Mouse (Mus musculus): ENCODE results near the gene Bmp7.

Bmp7 gene

DNA sequence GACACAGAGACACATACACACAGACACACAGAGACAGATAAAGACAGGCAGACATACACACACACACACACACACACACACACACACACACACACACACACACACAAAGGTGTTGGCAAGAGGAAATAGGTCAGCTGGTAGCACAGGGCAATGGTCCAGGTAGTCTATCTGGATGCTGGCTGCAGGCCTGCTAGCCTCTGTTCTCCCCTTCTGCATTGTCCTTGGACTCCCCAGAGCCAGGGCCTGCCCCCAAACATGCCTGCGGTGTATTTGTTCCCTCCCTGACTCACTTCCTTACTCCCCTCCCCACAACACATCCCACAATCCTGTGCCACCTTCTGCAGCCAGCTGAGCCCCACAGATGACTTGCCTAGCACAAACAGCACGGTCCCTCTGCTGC, 86.0 kb downstream of the Bmp7 start:
- no peak for DNase-seq (ENCODE audit: low read depth, low spot score)

- DNase-seq (ENCODE audit: low read depth, low spot score): no peak
Observed at GRCm38 (mm10) chr2:172851773-172852172, 88.3 kb downstream of the Bmp7 start.

- peak; percentile 46 for DNase-seq (ENCODE audit: low read depth, low spot score)
Observed at GRCm38 (mm10) chr2:172848193-172848592, 91.9 kb downstream of the Bmp7 start.

GRCm38 (mm10) chr2:172846311-172846575, 93.9 kb downstream of the Bmp7 start:
- no peak for DNase-seq (ENCODE audit: low read depth, low spot score)

GRCm38 (mm10) chr2:172845536-172846310, 94.4 kb downstream of the Bmp7 start:
- DNase-seq (ENCODE audit: low read depth, low spot score): no peak

DNA sequence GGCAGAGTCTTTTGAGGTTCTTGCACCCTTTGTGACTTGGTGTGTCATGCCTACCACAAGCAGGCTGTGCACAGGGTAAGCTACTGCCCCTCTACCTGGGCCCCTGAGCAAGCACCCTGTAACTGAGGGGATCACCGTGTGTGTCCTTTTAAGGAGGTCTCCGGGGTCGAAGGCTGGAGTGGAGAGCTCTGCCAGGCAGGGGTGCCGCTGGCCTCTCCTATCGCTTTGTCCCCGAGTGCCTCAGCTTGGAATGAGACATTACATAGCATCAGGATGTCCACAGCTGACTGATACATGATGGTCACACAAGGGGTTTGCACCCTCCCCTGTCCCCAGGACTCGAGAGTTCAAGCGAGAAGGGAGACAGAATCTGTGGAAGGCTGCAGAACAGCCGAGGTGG, 96.2 kb downstream of the Bmp7 start:
- DNase-seq (ENCODE audit: low read depth, low spot score): no peak

DNA sequence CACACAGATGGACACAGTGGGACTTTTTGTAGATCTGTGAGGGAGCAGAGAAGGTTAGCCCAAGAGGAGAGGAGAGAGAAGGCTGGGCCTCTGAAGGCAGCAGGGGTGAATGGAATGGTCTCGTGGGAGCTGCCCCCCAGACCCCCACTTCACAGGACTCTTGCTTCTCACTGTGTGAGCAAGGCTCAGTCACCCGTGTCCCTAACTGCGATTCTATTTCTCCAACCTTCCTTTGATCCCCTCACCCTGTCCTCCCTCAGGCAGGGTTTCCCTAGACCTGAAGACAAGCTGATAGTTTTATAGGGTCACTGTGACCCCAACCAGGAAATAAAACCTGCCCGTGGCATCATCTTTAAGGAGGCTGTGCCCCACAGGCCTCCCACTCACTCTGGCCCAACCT, 97.8 kb downstream of the Bmp7 start:
- DNase-seq (ENCODE audit: low read depth, low spot score): no peak

DNA sequence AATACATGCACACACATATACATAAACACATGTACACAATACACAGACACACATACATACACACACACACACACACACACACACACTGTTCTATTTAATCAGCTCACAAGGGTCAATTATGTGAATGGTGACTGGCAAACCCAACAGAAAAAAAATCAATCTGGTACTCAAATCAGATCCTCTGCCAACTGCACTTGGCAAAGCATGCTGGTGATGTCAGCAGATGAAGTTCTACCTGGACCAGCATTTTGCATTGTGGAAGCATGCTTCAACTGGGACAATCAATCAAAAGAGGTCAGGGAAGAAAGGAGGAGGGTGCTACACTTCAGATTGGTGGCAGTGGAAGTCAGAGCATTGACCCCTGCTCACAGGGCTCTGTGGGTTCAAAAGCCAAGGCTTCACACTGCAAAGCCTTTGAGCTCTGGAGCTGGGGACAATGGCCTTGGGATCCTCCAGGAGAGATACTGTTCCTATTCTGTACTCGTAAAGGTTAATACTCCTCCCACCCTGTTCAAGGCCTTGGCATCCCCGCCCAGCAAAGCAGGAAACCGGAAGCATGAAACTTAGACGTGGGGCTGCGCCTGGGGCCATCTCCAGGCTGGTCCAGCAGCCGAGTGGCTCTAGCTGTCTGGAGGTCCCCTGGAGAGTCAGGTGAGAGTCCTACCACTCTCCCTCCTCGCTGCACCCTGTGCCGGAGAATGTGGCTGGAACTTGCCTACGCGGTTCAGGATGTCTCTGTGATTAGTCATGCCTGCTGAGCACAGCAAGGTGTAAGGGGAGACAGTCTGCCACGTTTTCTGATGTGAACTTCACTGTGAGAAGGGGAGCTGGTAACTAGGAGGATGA, 99.0 kb downstream of the Bmp7 start:
- no peak for DNase-seq (ENCODE audit: low read depth, low spot score)

GRCm38 (mm10) chr2:172839317-172839980, 100.7 kb downstream of the Bmp7 start:
- no peak for DNase-seq (ENCODE audit: low read depth, low spot score)

DNA sequence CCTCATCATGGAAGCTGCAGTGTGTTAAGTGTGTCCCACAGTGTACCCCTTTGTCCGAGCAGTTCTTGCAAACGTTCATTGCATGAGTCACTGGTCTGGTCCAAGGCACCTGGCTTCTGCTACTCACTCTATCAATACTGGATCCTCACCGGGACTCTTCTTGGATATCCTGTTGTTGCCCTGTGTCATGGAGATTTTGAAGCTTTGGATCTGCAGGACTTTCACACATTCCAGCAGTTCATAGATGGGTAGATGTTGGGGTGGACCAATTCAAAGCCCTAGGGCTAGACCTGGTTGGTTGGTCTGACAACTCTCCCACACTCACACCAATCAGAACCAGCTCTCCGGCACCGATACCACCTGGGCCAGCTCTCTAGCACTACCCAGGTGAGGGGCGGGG, 103.6 kb downstream of the Bmp7 start:
- DNase-seq (ENCODE audit: low read depth, low spot score): peak; percentile 67

DNA sequence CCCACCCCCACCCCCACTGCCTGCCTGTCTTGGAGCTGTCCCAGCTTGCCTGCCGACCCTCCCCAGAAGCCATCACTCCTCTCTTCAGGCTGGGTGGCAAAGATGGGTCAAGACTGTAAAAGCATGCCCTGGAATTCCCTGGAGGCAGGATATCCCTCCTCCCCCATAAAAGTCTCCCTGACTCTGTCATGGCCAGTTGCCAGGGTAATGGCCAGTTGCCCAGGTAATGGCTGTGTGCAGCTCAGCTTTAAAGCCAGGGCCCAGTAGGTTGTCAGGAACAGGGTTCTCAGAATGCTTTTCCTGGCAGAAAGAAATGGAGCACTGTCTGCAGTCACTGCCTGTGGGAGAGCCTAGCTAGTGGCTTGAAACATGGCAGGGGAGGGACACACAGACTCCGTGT, 106.9 kb downstream of the Bmp7 start:
- DNase-seq (ENCODE audit: low read depth, low spot score): no peak

GRCm38 (mm10) chr2:172831762-172832161, 108.4 kb downstream of the Bmp7 start:
- peak; percentile 81 for DNase-seq (ENCODE audit: low read depth, low spot score)

- peak; percentile 80 for DNase-seq (ENCODE audit: low read depth, low spot score)
Observed at GRCm38 (mm10) chr2:172831133-172831532, 109.0 kb downstream of the Bmp7 start.

DNA sequence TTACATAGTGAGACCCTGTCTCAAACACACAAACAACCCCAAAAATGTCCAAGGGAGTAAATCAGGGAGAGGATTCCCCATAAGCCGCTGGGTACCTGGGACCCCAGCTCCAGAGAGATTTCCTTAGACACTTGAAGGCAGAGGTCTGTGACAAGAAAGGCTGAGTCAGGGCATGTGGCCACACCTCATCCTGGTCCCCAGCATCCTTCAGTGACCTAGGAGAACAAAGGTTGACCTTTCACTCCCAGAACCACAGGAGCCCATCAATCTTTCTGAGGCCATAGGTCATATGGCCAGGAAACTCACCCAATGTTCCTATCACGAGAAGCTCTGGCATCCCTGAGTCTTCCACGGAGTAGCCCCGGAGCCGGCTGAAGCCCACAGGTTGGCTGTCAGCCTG, 111.9 kb downstream of the Bmp7 start:
- DNase-seq (ENCODE audit: low read depth, low spot score): peak; percentile 70

DNA sequence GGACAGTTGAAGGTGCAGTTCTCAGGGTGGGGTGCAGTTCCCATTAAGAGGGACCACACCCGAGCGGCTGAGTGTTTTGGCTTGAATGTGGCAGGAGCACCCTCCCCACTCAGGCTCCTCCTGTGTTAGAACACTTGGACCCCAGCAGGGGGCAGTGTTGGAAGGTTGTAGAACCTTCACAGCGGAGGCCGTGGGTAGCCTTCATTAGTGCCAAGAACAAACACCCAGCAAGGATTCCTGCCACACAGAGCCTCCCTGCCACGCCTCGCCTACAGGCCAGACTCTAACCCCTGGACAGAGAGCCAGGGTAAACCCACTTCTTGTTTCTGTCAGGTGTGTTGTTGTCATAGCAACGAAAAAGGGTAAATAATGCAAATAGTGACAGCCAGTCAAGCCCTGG, 112.6 kb downstream of the Bmp7 start:
- DNase-seq (ENCODE audit: low read depth, low spot score): peak; percentile 87

DNA sequence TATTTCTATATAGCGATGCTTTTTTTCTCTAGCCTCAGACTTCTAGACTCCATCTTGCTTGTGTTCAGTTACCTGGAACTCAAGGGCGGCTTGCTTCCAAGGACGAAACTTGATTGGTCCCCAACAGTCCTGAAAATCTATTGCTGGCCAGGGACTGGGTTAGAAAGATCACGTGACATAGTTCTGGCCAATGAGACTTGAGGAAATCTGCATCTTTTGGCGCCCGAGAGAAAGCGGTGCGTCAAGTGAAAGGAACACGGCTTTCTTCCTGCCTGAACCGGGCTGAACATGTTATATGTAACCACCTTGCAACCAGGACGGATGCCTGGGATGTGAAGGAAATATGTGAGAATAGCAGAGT, 114.4 kb downstream of the Bmp7 start:
- peak; percentile 89 for DNase-seq (ENCODE audit: low read depth, low spot score)

GRCm38 (mm10) chr2:172824906-172825784, 115.0 kb downstream of the Bmp7 start:
- DNase-seq (ENCODE audit: low read depth, low spot score): peak; percentile 84

GRCm38 (mm10) chr2:172818631-172819230, 121.4 kb downstream of the Bmp7 start:
- DNase-seq (ENCODE audit: low read depth, low spot score): peak; percentile 60

Data from ES-CJ7 (cell line).